Mouse (Mus musculus) liver, adult 2 months (tissue): ENCODE results near the gene Adamts5. TPM values are rescaled to one million over a fixed set of nuclear protein-coding genes. Genes with fewer than 3 reads are reported as not detected.
A peak's percentile ranks its signal among the peaks of the same experiment; 100 is the strongest.

Source experiments
- DNase-seq: peaks from one replicate; pipeline ENCODE4 v3.0.0-alpha.2; 2011; ENCODE audit warnings: low read depth, low spot score; ENCODE audit errors: extremely low read depth
- H3K27ac ChIP-seq: fragments of 200-500 bp; replicated peaks from 2 replicates; pipeline ENCODE4 v1.5.1; 2012; ENCODE audit warnings: low read depth, mild to moderate bottlenecking, control low read depth, inconsistent platforms, low read length; ENCODE audit not compliant: insufficient read depth
- H3K27me3 ChIP-seq: fragments of 200-500 bp; 2 replicates; pipeline ENCODE4 v1.6.1; 2012; ENCODE audit warnings: mild to moderate bottlenecking, moderate library complexity, low read length, inconsistent platforms; ENCODE audit not compliant: control insufficient read depth, insufficient read depth
- H3K36me3 ChIP-seq: fragments of 200-500 bp; 2 replicates; pipeline ENCODE4 v1.6.1; 2012; ENCODE audit warnings: low read length, inconsistent platforms; ENCODE audit not compliant: control insufficient read depth, insufficient read depth
- H3K4me1 ChIP-seq: fragments of 200-500 bp; 2 replicates; pipeline ENCODE4 v1.6.1; 2011; ENCODE audit warnings: low read length; ENCODE audit not compliant: control insufficient read depth, insufficient read depth
- H3K4me3 ChIP-seq: fragments of 200-500 bp; 2 replicates; pipeline ENCODE4 v1.5.1; 2011; ENCODE audit warnings: low read depth, mild to moderate bottlenecking, control low read depth, low read length, moderate library complexity; ENCODE audit not compliant: insufficient read depth
- H3K79me2 ChIP-seq: fragments of 200-500 bp; 2 replicates; pipeline ENCODE4 v1.6.1; 2012; ENCODE audit warnings: inconsistent platforms, mild to moderate bottlenecking, low read length, moderate library complexity; ENCODE audit not compliant: control insufficient read depth, insufficient read depth
- H3K9ac ChIP-seq: fragments of 200-500 bp; 2 replicates; pipeline ENCODE4 v1.6.1; 2012; ENCODE audit warnings: low read depth, mild to moderate bottlenecking, control low read depth, inconsistent platforms, low read length
- CTCF ChIP-seq: fragments of 200-500 bp; IDR thresholded peaks from 2 replicates; pipeline ENCODE4 v1.5.1; 2011; ENCODE audit warnings: low read depth, low read length, control low read depth
- POLR2A ChIP-seq: fragments of 200-500 bp; IDR thresholded peaks from 2 replicates; pipeline ENCODE4 v1.6.1; 2011; ENCODE audit warnings: low read length, control low read depth; ENCODE audit not compliant: insufficient read depth; ENCODE audit errors: extremely low read depth
- WGBS: fragments of 180-500 bp; shearing (Covaris S2); methylation state at CpG from one replicate; pipeline ENCODE4 v1.1.7; 2018; 5-methylcytosine and 5-hydroxymethylcytosine counted together
- polyA plus RNA-seq: library from polyadenylated mRNA; depleted of rRNA; stranded (reverse); fragments of >200 nt; gene quantifications from 2 replicates; pipeline ENCODE4 v1.2.3, GENCODE M21; 2012; rRNA removed
- total RNA-seq: library from RNA; depleted of rRNA; stranded (reverse); fragments of >200 nt; gene quantifications from 2 replicates; pipeline ENCODE4 v1.2.3, GENCODE M21; 2014; rRNA removed

Gene Adamts5
- total RNA-seq (0.74 and 0.81 TPM in 2 replicates), polyA plus RNA-seq (0.26 and 0.44 TPM in 2 replicates)

DNA sequence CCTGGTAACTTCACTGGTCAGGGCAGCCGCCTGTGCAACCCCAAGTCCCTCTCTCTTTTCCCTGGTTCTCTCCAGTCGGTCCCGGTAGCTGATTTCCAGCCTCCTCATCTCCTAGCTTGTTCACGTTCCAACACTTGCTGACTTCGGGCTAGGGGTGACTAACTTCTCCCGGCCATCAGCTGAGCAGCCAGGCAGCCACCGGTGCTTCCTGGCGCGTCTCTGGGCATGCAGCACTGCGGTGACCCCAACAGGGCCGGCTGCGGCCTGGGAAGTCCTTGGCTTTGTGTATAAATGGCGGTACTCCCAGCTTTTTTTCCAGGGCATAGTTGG is at the start of gene Adamts5:
Adamts5 (minus strand) TSS at position 248 of the 330 bp plus-strand sequence.
- Histone ChIP-seq H3K9ac (peak within 1 kb of the TSS; percentile 44), H3K4me1 (peaks cover 2% of the 10 kb centered on the region), H3K27ac (no peak within 1 kb of the TSS), H3K27me3 (peaks cover 14% of the 10 kb centered on the region), H3K4me3 (peak within 1 kb of the TSS; percentile 55), H3K79me2 (no peaks in the 10 kb centered on the region), H3K36me3 (no peaks in the 10 kb centered on the region)
- no peak for TF ChIP-seq POLR2A
- TF ChIP-seq CTCF, result no peak
- WGBS, result 6% methylated on average over 13 of the region's 13 CpGs
- no peak for DNase-seq

DNA sequence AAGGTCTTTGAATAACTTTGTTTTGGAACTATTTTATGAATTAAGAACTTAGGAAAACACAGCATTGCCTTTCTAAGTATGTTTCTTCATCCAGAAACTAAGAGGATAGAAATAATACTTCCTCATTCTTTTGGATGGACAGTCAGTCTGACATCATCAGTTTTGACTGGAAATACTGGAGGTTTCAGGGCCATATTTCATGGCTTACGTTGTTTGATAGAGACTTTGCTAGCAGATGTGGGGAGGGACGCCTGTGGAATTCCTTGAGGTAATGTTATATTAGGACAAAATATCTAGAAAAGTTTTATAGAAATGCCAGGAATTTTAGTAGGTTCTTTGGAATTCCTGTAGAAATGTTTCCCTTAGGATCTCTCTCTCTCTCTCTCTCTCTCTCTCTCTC is 48.7 kb upstream of the Adamts5 start:
- H3K9ac ChIP-seq, result no peak overlapping the region
- 76% methylated on average over 2 of the region's 2 CpGs for WGBS
- TF ChIP-seq CTCF, result no peak
- no peak for TF ChIP-seq POLR2A

GRCm38 (mm10) chr16:85926004-85926403 is 24.4 kb upstream of the Adamts5 start:
- H3K4me3 ChIP-seq, result no peak overlapping the region
- TF ChIP-seq CTCF, result no peak
- no peak for TF ChIP-seq POLR2A
- no peaks in the 10 kb centered on the region for H3K27me3 ChIP-seq
- H3K27ac ChIP-seq, result no peak overlapping the region
- WGBS, result 92% methylated on average over 5 of the region's 5 CpGs
- no peak overlapping the region for H3K9ac ChIP-seq
- no peak for DNase-seq
- H3K36me3 ChIP-seq, result no peaks in the 10 kb centered on the region
- no peaks in the 10 kb centered on the region for H3K79me2 ChIP-seq
- H3K4me1 ChIP-seq, result no peaks in the 10 kb centered on the region

More for the DNA sequence above, 48.7 kb upstream of the Adamts5 start:
- no peak overlapping the region for H3K4me3 ChIP-seq
- H3K79me2 ChIP-seq, result no peaks in the 10 kb centered on the region
- DNase-seq, result no peak
- no peaks in the 10 kb centered on the region for H3K4me1 ChIP-seq
- no peaks in the 10 kb centered on the region for H3K27me3 ChIP-seq
- H3K27ac ChIP-seq, result no peak overlapping the region
- no peaks in the 10 kb centered on the region for H3K36me3 ChIP-seq

GRCm38 (mm10) chr16:85922454-85922853 is 20.8 kb upstream of the Adamts5 start:
- Histone ChIP-seq H3K36me3 (no peaks in the 10 kb centered on the region), H3K9ac (no peak overlapping the region), H3K4me1 (no peaks in the 10 kb centered on the region), H3K79me2 (no peaks in the 10 kb centered on the region), H3K4me3 (no peak overlapping the region), H3K27ac (no peak overlapping the region), H3K27me3 (no peaks in the 10 kb centered on the region)
- DNase-seq, result peak; percentile 66
- TF ChIP-seq POLR2A (no peak), CTCF (no peak)
- 19% methylated on average over 1 of the region's 1 CpGs for WGBS

DNA sequence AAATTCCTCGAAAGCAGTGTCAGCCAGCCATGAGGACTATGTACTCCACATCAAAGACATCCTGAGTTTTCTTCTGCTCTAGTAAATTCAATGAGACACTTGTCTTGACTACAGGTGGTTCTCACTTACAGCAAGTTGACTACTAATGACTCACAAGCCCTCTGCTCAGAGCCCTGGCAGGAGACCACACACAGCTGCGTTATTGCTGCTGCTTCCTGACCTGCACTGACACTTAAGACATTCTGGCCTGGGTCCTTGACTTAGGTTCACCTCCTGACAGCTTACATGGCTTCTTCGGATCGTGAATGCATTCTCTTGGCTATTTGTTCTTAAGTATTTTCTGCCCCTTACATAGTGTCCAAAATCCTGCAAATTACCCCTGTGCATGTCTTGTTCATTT is 18.5 kb upstream of the Adamts5 start:
- no peak for TF ChIP-seq POLR2A
- no peak for TF ChIP-seq CTCF
- Histone ChIP-seq H3K27ac (no peak overlapping the region), H3K4me1 (no peaks in the 10 kb centered on the region), H3K4me3 (no peak overlapping the region), H3K36me3 (no peaks in the 10 kb centered on the region), H3K9ac (no peak overlapping the region), H3K27me3 (no peaks in the 10 kb centered on the region), H3K79me2 (no peaks in the 10 kb centered on the region)
- no peak for DNase-seq
- WGBS, result 74% methylated on average over 4 of the region's 4 CpGs

- no peak for TF ChIP-seq POLR2A
- TF ChIP-seq CTCF, result no peak
- peak overlapping the region; percentile 55 for H3K4me3 ChIP-seq
- H3K27ac ChIP-seq, result no peak overlapping the region
- peaks cover 2% of the 10 kb centered on the region for H3K4me1 ChIP-seq
- peaks cover 14% of the 10 kb centered on the region for H3K27me3 ChIP-seq
- DNase-seq, result peak; percentile 29
- H3K79me2 ChIP-seq, result no peaks in the 10 kb centered on the region
- WGBS, result 2% methylated on average over 51 of the region's 51 CpGs
- H3K9ac ChIP-seq, result peak overlapping the region; percentile 44; the same call in 1 of the 2 replicates
- H3K36me3 ChIP-seq, result no peaks in the 10 kb centered on the region
Observed at GRCm38 (mm10) chr16:85900702-85901580, 687 bp downstream of the Adamts5 start.
